Mouse (Mus musculus) adrenal gland (tissue): ENCODE results near the gene Exoc5.
"Not testable (repeated sequence)": the region's sequence is repeated elsewhere in the genome, so short reads cannot be mapped to it uniquely, and the experiment has no call there.

Experiments used
- intact Hi-C: fragments of 180-260 bp; cut with DNase I; formaldehyde crosslinking; loops from one replicate; pipeline ENCODE4 v1.15.1; 2025
- long read RNA-seq, 2 experiments: library from polyadenylated mRNA; unstranded; transcript quantifications; one replicate each; pipeline ENCODE4 v2.0.0; 2020; ENCODE audit warnings: borderline replicate concordance in 1 of 2; ENCODE audit not compliant: insufficient replicate concordance in 1 of 2

The Exoc5 gene
- long read RNA-seq, experiment 1, full-length matches to known transcripts, result 13 of 18 reads
- long read RNA-seq, experiment 1, partial matches to known transcripts, result 2 of 18 reads
- long read RNA-seq, experiment 1, other reads (novel, unspliced or antisense), result 3 of 18 reads
- long read RNA-seq, experiment 2, full-length matches to known transcripts, result 11 of 23 reads
- long read RNA-seq, experiment 2, partial matches to known transcripts, result 7 of 23 reads
- long read RNA-seq, experiment 2, other reads (novel, unspliced or antisense), result 5 of 23 reads

GRCm38 (mm10) chr14:49066274-49066823 is at the start of gene Exoc5:
TSS of gene Exoc5 (minus strand) at chr14:49066653.
- intact Hi-C loops, result no loop called here

DNA sequence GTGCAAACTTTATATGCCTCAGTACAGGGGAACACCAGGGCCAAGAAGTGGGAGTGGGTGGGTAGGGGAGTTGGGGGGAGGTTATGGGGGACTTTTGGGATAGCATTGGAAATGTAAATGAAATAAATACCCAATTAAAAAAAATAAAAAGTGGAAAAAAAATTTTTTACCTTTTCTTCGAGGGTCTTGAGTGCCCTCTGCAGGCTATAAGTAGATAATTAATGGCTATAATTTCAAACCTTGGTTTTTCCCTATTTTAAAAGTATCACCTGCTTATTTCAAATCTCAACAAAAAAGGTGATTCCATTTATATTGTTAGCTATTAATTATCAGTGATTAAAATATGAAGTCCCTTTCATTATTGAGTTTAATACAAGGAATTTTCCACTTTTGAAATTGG is 25.3 kb upstream of the Exoc5 start:
- intact Hi-C loops, result not testable (repeated sequence)

DNA sequence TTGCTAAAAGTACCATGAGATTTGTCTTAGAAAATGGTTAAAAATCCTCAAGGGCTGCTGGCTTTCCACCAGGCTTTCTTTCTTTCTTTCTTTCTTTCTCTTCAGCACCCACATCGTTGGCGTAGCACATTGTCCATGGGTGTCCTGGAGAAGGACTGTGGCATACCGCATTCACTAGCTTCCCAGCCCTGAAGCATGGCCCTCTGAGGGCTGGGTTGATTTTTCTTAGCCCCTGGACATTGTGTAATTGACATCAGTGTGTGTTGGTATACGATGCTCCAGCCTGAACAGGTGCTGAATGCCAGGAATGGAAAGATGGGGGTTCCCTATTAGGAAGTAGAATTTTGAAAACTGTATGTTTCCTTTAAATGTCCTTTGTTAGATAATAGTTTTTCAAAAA is 24.8 kb upstream of the Exoc5 start:
- intact Hi-C loops, result no loop called here

GRCm38 (mm10) chr14:49090102-49090501 is 23.6 kb upstream of the Exoc5 start:
- intact Hi-C loops, result no loop called here

- intact Hi-C loops, result no loop called here
Measured at GRCm38 (mm10) chr14:49089461-49090058, 23.1 kb upstream of the Exoc5 start.

- intact Hi-C loops, result no loop called here
Measured at GRCm38 (mm10) chr14:49088155-49089048, 21.9 kb upstream of the Exoc5 start.

GRCm38 (mm10) chr14:49086522-49086921 is 20.1 kb upstream of the Exoc5 start:
- intact Hi-C loops, result no loop called here

DNA sequence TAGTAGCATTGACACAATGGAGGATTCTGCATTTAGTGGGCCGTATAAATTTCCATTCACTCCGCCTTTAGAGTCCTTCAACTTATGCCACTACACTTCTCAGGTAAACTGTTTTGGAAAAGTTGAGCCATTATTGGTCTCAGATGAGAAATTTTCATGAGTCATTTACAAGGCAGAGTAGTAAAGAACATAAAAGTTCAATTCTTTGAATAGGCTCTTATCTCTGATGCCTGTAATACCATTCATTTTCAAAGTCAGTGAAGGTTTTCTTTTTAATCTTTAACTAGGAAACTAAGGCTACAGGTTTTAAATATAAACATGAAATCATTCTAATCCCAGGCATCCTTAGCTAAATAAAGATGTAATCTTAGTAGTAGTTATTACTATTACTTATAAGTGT is 12.4 kb upstream of the Exoc5 start:
- intact Hi-C loops, result no loop called here

GRCm38 (mm10) chr14:49074361-49074760 is 7.9 kb upstream of the Exoc5 start:
- intact Hi-C loops, result no loop called here

GRCm38 (mm10) chr14:49073896-49074295 is 7.4 kb upstream of the Exoc5 start:
- intact Hi-C loops, result no loop called here

- intact Hi-C loops, result no loop called here
Measured at GRCm38 (mm10) chr14:49072837-49073236, 6.4 kb upstream of the Exoc5 start.

- intact Hi-C loops, result no loop called here
Measured at GRCm38 (mm10) chr14:49065529-49066273, 752 bp downstream of the Exoc5 start, which contains the start of gene Ap5m1. TSS of gene Ap5m1 (plus strand) at chr14:49066097.

DNA sequence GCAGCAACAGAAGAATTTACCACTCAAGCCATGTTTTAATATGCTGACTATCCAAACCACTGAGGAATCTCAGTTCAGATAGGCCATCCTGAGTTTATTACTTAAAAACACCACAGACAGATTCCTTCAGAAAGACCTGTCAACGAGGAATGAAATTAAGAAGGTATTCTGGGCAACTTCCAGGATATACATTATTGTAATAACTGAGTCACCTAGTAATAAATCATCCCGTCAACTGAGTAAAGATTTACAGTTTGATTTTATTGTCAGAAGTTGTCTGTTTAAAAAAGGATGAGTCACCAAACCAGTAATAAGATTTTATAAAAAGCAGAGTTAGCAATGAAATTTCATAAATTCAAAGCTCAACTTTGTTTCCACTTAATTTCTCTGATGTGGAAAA is 2.6 kb downstream of the Exoc5 start:
- intact Hi-C loops, result no loop called here

- intact Hi-C loops, result no loop called here
Measured at GRCm38 (mm10) chr14:49049492-49049891, 17.0 kb downstream of the Exoc5 start.

DNA sequence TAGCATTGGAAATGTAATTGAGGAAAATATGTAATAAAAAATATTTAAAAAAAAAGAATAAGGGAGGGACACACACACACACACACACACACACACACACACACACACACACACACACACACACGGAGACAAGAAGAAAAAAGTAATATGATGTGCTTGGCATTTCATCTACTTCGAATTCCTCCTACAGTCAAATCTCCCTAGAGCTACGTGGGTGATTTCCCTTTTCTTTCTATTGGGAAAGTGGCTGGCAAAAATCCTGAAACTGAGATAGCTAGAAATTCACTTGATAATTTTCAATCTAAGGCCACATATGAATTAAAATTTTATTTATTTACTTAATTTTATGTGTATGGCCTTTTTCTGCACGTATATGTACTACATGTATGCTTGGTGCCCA is 20.8 kb downstream of the Exoc5 start:
- intact Hi-C loops, result no loop called here

- intact Hi-C loops, result no loop called here
Measured at GRCm38 (mm10) chr14:49028991-49029390, 37.5 kb downstream of the Exoc5 start.

DNA sequence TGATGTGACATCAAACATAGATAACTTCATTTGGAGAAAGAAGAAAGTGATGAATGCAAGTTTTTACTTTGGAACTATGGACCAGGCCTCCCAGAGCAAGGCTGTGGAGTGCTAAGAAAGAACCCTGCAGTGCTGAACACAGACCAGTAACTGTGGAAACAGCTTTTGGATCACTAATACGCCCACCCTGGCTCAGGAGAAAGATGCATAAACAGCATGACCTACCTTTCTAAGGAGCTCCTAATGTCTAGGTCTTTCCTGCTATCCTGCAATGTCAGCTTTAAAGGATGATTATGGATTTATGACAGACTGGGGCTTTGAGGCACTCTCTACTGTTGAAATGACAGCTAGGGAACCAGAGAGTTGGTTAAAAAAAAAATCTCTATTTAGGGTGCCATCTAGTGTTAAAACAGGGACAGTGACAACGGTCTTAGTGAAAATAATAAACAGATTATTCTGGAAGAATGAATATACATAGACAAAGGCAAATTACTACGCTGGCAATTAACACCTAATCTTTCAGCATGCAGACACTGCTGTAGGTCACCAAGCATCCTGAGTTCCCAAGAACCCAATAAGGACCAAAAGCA is 38.6 kb downstream of the Exoc5 start:
- intact Hi-C loops, result no loop called here

- intact Hi-C loops, result no loop called here
Measured at GRCm38 (mm10) chr14:49027040-49027778, 39.2 kb downstream of the Exoc5 start.

GRCm38 (mm10) chr14:49019765-49020164 is 46.7 kb downstream of the Exoc5 start:
- intact Hi-C loops, result no loop called here
